Mouse (Mus musculus): ENCODE measurements at regions not wholly inside any gene's neighbourhood (a gene's known extent, or its start where the extent isn't known, plus 50 kb on each side); places are given as distances from the start of the nearest gene placed in this dataset.

DNA sequence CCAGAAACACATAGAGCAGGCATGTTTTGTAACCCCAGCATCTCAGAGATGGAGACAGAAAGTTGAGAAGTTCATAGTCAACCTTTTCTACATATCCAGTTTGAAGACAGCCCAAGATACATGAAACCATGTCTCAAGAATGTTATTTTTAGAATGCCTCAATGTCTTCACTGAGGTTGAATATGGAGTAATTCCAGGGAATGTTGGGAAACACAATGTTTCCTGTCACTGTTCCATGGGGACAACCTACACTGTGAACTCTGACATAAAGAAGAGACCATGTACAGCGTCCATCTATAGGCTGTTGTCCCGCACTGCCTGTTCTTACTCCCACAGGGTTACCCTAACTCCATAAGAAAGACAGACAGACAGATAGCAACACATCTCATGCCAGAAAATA, 89.8 kb upstream of the Mark1 start:
- no peak for DNase-seq

- DNase-seq: no peak
These were observed 83.8 kb upstream of the Mark1 start for GRCm38 (mm10) chr1:185083191-185083590.

GRCm38 (mm10) chr1:185080118-185080517, 80.7 kb upstream of the Mark1 start:
- no peak for DNase-seq

- DNase-seq: no peak
These were observed 80.0 kb upstream of the Mark1 start for GRCm38 (mm10) chr1:185079331-185079880.

DNA sequence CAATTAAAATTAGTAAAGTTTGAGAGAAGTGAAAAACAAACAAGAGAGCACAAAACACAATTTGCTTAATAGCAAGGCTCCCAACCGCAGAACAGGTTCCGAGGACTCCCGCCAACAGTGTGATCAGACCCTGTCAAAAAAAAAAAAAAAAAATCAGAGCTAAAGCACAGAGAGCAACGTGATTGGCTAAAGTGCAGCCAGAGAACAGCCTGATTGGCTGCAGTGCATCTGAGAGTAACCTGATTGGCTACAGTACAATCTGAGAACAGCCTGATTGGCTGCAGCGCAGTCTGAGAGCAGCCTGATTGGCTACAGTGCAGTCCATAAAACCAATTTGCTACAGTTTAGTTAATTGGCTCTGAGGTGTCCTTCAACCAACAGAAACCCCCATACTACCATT, 74.6 kb upstream of the Mark1 start:
- DNase-seq: no peak

- DNase-seq: no peak
These were observed 73.4 kb upstream of the Mark1 start for GRCm38 (mm10) chr1:185072766-185073165.

DNA sequence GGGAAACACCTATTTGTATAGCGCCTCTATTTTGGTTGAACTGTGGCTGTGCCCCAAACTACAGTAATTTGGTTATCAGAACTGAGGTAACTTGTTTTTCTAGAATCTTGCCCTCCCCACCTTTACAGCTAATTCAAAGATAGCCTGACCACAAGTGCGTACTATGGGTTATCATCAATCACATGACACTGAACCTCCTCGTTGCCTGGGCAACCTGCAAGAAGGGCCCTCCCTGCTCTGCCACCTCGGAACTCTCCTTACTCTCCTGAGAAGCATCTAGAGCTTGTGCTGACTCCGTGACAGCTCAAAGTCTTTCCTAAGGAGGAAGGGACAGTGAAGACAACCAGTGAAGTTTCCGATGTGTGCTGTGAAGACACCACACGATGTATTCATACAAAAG, 72.2 kb upstream of the Mark1 start:
- DNase-seq: no peak

DNA sequence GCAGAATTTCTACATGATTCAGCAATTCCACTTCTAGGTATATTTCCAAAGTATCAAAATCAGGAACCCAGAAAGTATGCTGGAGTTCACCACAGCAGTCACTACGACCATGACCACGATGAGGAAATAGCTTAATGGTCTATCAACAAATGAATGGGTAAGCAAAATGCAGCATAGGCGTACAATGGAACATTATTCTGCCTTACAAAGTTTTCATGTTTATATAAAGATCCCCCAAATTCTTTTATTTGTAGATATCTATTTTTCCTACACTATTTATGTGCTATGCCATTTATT, 71.4 kb upstream of the Mark1 start:
- DNase-seq: no peak

DNA sequence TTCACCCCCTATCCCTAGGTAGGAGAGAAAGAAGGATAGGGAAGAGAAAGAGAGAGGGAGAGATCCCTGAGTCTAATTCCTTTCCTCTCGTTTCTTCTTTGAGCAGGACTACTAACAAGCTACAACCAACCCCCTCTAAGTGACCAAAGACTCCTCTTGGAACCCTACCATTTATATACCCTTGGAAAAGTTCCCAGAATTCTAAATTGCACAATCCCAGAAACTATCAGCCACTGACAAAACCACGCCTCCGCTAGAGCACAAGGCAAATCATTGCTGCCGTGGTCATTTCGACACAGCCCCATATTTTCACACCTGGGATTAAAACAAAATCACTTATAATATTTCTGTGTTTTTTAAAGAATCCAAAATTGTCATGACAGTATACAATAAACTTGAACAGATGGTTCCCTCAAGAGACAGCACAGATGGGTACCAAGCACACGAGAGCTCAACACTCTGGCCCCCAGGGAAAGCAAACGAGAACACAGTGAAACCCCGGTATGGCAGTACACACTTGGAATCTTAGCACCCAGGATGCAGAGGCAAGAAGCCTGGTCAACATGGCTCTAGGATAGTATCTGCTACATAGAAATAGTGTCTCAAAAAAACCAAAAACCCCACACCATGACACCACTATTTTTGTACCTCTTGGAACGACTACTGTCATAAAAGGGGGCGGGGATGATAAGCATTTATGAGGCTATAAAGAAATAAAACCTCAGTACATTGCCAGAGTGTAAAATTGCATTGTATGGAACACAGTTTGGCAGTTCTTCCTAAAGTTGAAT, 70.9 kb upstream of the Mark1 start:
- no peak for DNase-seq

DNA sequence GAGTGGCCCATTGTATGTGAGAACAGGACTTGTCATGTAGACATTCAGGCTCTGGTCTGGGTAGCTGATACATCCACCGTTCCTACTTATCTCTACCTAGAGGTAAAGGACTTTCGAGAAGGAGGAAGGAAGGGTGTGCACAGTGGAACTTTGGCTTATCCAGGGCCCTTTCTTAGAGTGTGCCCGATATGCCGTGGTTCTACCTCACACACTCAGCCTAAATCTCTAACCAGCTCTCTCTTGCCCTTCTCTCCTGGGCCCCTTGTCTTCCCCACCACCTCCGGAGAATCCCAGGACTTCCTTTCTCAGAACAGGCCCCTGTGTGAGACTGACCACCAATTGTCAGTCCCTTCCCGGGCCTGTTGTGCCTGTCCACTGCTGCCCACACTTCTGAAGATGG, 68.8 kb upstream of the Mark1 start:
- DNase-seq: no peak

GRCm38 (mm10) chr1:185067661-185068060, 68.3 kb upstream of the Mark1 start:
- no peak for DNase-seq

GRCm38 (mm10) chr1:185065056-185065455, 65.7 kb upstream of the Mark1 start:
- no peak for DNase-seq

DNA sequence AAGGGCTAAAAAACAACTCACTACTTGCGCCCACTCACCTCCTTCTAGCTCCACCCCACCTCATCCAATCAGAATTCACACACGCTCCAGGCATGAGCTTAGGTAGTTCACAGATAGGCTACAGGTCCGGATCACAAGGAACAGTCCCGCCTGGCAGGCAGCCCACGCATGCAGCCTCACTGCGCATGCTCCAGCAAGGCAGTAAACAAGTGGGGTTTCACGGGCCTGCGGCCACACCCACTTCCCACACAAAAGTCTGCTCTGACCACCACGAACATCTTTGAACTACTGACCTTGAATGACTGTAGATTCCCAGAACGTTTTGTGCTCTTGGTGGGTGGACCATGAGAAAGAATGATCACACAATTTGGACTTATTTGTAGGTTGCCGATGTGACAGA, 62.7 kb upstream of the Mark1 start:
- peak in 1 of 2 experiments; percentile 8 for DNase-seq

- no peak for DNase-seq
These were observed 58.1 kb upstream of the Mark1 start for GRCm38 (mm10) chr1:185057443-185057842.

DNA sequence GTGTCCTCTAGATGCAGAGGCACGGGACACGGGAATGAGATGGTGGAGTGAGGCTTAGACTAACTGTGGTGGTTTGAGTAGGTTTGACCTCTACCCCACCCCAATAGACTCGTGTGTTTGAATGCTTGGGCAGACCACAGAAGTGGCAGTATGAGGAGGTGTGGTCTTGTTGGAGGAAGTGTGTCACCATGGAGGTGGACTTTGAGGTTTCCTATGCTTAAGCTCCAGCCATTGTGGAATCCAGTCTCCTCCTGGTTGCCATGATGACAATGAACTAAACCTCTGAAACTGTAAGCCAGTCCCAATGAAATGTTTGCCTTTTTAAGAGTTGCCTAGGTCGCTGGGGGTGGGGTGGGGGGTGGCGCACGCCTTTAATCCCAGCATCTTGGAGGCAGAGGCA, 53.3 kb upstream of the Mark1 start:
- DNase-seq: no peak

GRCm38 (mm10) chr1:185049980-185050379, 50.6 kb upstream of the Mark1 start:
- no peak for DNase-seq

Measured in cerebellum, postnatal 10 days (tissue).